Mouse (Mus musculus) megakaryocyte, embryonic 14.5 days (primary cell): Measurements from ENCODE around the gene Gm42417. TPM values are rescaled to one million over a fixed set of nuclear protein-coding genes. Genes with fewer than 3 reads are reported as not detected.

Experiments
- H3K27me3 ChIP-seq: replicated peaks from 2 replicates; pipeline ENCODE3; 2012; ENCODE audit warnings: inconsistent platforms
- H3K36me3 ChIP-seq: replicated peaks from 2 replicates; pipeline ENCODE3; 2012; ENCODE audit warnings: low read length, inconsistent platforms, mixed read lengths
- H3K4me1 ChIP-seq: 2 replicates; pipeline ENCODE4 v1.6.1; 2012; ENCODE audit warnings: inconsistent platforms
- H3K4me3 ChIP-seq: replicated peaks from 2 replicates; pipeline ENCODE3; 2012; ENCODE audit warnings: moderate library complexity, mild to moderate bottlenecking, inconsistent platforms
- H3K9me3 ChIP-seq: 2 replicates; pipeline ENCODE4 v1.6.1; 2012; ENCODE audit warnings: inconsistent platforms
- FLI1 ChIP-seq: IDR thresholded peaks from 2 replicates; pipeline ENCODE4 v1.6.1; 2012; ENCODE audit warnings: low read length, inconsistent platforms, mixed read lengths
- GATA1 ChIP-seq: IDR thresholded peaks from 3 replicates; pipeline ENCODE4 v1.6.1; 2012; ENCODE audit warnings: mixed read lengths, low read length, inconsistent platforms, borderline replicate concordance
- polyA plus RNA-seq: library from polyadenylated mRNA; stranded (reverse); fragments of >175 nt; gene quantifications from 2 replicates; pipeline ENCODE4 v1.2.3, GENCODE M21; 2012; ENCODE audit warnings: low replicate concordance; ENCODE audit not compliant: insufficient read depth

Gm42417 gene
- not detected in 2 replicates for polyA plus RNA-seq

DNA sequence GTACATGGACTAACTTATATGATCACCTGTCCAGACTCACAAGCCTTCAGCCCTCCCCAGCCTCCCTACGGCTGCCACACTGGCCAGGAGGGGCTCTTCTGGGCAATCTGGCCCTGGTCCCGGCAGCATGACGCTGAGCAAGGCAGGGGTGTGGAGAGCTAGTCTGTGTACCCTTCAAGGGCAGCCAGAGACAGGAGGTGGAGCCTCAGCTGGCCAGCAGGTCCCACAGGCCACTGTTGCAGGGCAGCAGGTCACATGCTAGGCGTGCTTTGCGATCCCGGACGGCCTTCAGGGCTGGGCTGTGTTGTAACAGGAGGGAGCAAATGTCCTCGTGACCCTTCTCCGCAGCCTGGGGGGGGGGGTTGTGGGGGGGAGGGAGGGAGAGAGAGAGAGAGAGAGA, at the start of gene Gm42417:
Gm42417 (minus strand) TSS at position 244 of the 400 bp plus-strand sequence.
- Histone ChIP-seq H3K9me3 (no peaks in the 10 kb centered on the region), H3K4me3 (no peak within 1 kb of the TSS), H3K27me3 (no peaks in the 10 kb centered on the region), H3K4me1 (peaks cover 5% of the 10 kb centered on the region; the same call in 1 of the 2 replicates), H3K36me3 (peaks cover 89% of the 10 kb centered on the region)
- TF ChIP-seq FLI1, result no peak
- TF ChIP-seq GATA1, result no peak

DNA sequence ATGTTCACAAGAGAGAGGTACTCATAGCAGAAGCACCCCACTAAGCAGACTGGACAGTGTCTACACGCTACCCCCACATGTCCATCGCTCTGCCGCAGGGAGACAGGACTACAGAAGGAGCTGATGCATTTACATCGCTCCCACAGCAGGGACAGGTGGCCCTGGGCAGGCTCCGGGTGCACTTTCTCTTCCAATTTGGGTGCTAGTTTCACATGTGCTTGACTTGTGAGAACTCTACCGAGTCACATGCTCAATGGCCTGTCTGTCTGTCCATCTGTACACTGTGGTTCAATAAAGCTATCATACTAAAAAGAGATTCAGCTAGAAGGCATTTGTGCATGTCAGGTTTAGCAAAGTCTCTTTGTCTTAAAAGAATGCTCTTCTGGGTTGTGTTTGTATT, 48.6 kb upstream of the Gm42417 start:
- TF ChIP-seq FLI1, result no peak
- TF ChIP-seq GATA1, result no peak
- Histone ChIP-seq H3K27me3 (peaks cover 81% of the 10 kb centered on the region), H3K4me3 (no peak overlapping the region), H3K36me3 (no peaks in the 10 kb centered on the region), H3K4me1 (peaks cover 30% of the 10 kb centered on the region), H3K9me3 (no peaks in the 10 kb centered on the region)

GRCm38 (mm10) chr1:36586288-36586687, 47.1 kb upstream of the Gm42417 start:
- Histone ChIP-seq H3K4me3 (no peak overlapping the region), H3K4me1 (peaks cover 15% of the 10 kb centered on the region), H3K27me3 (peaks cover 86% of the 10 kb centered on the region), H3K36me3 (no peaks in the 10 kb centered on the region), H3K9me3 (no peaks in the 10 kb centered on the region)
- TF ChIP-seq FLI1 (no peak), GATA1 (no peak)

DNA sequence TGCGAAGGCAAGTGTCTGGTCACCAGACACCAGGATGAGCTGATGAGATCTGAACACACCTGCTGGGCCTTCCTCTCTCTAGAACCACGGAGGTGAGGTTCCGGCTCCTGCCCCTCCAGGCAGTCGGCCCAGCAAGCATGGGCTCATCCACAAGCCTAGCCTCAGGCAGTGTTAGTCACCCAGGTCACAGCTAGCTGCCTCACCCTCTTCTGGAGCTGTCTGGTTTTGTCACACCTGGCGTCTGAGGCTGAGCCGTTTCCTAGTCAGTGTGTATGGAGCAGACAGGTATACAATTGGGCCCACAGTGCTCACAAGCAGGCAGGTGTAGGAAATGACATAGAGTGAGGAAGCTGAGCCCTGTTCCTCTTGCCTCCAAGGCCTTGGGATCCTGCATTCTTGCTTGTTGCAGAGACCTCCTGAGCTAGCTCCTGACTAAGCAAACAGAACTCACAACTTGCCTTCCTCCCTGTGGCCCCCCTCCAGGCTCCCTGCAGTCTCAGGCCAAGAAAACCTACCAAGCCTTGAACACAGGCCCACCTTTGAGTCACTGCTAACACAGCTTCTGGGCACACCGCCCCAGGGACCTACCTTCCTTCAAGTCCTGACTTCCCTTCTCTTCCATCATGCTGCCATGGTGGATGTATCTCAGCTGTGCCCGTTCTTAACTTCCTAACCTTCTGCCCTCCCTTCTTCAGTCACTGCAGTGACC, 44.3 kb upstream of the Gm42417 start:
- peaks cover 15% of the 10 kb centered on the region for H3K4me1 ChIP-seq
- H3K9me3 ChIP-seq, result no peaks in the 10 kb centered on the region
- no peaks in the 10 kb centered on the region for H3K36me3 ChIP-seq
- H3K4me3 ChIP-seq, result no peak overlapping the region
- TF ChIP-seq GATA1 (no peak), FLI1 (no peak)
- H3K27me3 ChIP-seq, result peaks cover 89% of the 10 kb centered on the region

GRCm38 (mm10) chr1:36582211-36582610, 43.0 kb upstream of the Gm42417 start:
- Histone ChIP-seq H3K27me3 (peaks cover 92% of the 10 kb centered on the region), H3K9me3 (no peaks in the 10 kb centered on the region)
- TF ChIP-seq FLI1, result no peak
- TF ChIP-seq GATA1, result no peak

DNA sequence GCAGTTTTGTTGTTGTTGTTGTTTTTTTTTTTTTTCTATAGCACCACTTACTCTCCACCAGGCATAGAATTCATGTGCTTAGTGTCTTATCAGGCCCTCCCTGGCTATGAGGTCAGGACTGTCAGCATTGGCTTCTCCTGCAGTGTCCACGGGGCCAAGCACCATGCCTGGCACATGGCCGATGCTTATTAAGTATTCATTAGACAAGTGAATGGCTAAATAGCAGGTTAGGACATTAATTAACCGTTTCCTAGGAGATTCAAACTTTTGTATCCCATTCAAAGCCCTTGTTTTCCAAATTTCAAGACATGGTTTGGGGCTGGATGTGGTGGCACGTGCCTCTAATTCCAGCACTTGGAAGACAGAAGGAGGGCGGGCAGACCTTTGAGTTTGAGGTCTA, 42.0 kb upstream of the Gm42417 start:
- H3K4me3 ChIP-seq, result no peak overlapping the region
- H3K4me1 ChIP-seq, result peaks cover 15% of the 10 kb centered on the region

More at GRCm38 (mm10) chr1:36582211-36582610, 43.0 kb upstream of the Gm42417 start:
- no peaks in the 10 kb centered on the region for H3K36me3 ChIP-seq
- H3K4me3 ChIP-seq, result no peak overlapping the region
- H3K4me1 ChIP-seq, result peaks cover 15% of the 10 kb centered on the region

DNA sequence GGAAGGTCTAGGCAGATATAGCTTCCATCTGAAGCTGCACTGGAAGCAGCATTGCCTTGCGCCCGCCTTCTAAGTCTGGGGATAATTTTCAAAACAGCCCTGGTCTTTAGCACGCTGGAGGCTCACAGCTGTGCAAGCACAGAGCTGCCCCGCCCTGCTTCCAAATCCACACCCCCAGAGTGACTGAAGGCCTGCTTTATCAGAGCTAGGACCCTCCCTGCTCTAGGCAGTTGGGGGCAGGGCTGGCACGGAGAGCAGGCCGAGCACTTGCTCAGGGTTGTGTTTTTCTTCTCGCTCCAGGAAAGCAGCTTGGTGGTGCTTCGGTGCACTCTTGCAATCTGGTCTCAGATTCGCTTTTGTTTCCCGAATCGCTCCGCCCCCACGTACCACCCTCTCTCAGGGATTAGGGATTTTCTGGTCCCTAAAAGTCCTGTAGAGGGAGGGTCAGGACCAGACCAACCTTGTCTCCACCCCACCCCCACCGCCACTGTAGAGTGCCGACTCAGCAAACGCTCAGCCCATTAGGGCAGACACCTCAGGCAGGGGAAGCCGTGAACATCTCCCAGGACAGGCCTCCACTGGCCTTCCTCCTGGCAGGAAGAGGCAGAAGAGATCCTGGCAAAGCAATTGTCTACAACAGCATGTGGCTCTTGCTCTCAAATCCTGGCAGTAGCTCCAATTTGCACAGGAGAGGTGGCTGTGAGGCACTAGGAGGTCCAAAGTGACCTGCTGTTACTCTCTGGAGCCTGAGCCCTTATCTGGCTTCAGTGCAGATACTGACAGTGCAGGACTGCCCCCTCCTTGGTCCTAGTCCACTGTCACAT, 41.4 kb upstream of the Gm42417 start:
- peaks cover 15% of the 10 kb centered on the region for H3K4me1 ChIP-seq
- no peak for TF ChIP-seq GATA1
- no peak for TF ChIP-seq FLI1
- peaks cover 90% of the 10 kb centered on the region for H3K27me3 ChIP-seq
- H3K36me3 ChIP-seq, result no peaks in the 10 kb centered on the region
- no peaks in the 10 kb centered on the region for H3K9me3 ChIP-seq
- H3K4me3 ChIP-seq, result peak overlapping the region; percentile 7

More for the DNA sequence above, 42.0 kb upstream of the Gm42417 start:
- H3K9me3 ChIP-seq, result no peaks in the 10 kb centered on the region
- no peaks in the 10 kb centered on the region for H3K36me3 ChIP-seq
- TF ChIP-seq FLI1, result no peak
- no peak for TF ChIP-seq GATA1
- H3K27me3 ChIP-seq, result peaks cover 92% of the 10 kb centered on the region

GRCm38 (mm10) chr1:36579974-36580383, 40.8 kb upstream of the Gm42417 start:
- TF ChIP-seq GATA1 (no peak), FLI1 (no peak)
- Histone ChIP-seq H3K36me3 (no peaks in the 10 kb centered on the region), H3K27me3 (peaks cover 91% of the 10 kb centered on the region), H3K4me3 (no peak overlapping the region), H3K9me3 (no peaks in the 10 kb centered on the region), H3K4me1 (peaks cover 15% of the 10 kb centered on the region)

DNA sequence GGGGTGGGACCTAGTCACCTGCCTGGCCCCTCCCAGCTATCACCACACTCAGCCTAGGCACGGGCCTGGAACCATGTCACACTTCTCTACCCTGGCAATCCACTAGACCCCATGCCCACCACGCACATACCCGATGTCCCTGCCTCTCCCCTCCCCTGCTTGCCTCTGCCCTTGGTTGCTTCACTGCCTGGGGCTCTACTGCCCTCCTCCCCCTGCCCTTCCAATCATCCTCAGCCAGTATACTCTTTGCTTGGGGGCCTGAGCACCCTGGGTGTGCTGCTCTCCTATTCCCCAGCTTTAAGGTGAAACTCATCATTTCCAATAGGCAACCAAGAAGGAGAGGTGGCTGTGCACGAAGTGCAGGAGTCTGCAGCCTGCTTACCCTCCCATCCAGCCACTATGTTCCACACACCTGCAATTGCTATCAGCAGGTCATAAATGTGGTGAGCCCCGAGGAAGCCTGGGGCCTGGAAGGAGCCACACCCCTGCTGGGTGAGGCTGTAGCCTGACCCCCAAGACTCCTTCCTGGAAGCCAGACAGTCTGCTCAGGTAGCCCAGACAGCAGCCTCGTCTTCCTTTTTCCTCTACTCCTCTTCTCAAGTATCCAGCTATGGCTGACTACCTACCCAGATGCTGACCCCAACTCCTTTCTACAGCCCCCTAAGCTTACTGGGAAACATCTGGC, 37.9 kb upstream of the Gm42417 start:
- no peaks in the 10 kb centered on the region for H3K36me3 ChIP-seq

More for the DNA sequence above, 37.9 kb upstream of the Gm42417 start:
- Histone ChIP-seq H3K4me1 (peaks cover 24% of the 10 kb centered on the region), H3K27me3 (peaks cover 88% of the 10 kb centered on the region), H3K4me3 (no peak overlapping the region), H3K9me3 (no peaks in the 10 kb centered on the region)
- no peak for TF ChIP-seq GATA1
